Mouse (Mus musculus) retina, postnatal 1 day (tissue): ENCODE data around the gene Gm20388.
A peak's percentile ranks its signal among the peaks of the same experiment; 100 is the strongest.

ENCODE experiments used
- DNase-seq: peaks from one replicate; pipeline ENCODE4 v3.0.0-alpha.2; 2012

The Gm20388 gene

DNA sequence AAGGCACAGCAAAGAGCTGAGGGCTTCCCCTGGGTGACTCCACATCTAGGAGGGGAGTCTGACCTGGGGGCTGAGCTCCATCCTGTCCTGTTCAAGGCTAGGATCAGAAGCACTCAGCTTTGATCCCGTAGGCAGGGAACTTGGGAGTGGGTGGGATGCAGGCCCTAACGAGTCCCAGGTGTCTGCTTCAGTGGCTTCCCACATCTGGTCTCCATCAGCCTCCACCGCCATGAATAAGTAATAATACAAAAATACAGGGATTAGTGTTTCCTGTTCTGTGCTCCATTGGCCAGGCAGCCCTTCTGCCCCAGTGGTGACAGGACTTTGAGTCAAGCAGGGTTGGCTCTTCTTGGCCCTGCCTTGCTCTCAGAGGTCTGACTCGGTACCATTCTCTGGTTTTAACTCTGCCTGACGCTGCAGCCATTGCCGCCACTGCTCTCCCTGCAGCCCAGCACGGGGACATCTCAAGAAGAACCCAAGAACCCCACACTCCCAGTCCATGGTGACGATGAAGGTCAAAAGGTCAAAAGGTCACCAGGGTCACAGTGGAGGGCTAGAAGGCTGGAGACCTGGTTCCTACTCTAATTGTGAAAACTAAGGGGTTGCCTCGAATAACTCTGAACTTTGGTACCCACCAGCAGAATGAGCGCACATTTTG is 2747.6 kb downstream of the Gm20388 start:
- no peak for DNase-seq

DNA sequence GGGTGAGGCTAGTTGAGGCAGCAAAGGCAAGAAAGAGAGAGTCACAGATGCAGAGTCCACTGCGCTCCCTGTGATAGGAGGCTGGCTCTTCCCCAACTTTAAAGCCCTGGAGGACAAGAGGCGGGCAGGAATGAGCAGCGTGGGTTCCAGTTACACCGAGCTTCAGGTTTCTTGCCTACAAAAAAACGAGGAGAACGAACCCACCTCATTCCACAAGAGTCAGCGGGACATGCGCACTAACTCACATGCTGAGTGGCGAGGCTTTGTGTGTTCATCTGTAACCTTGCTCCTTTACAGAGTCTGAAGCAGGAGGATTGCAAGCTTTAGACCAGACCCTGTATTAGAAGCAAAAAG is 2748.1 kb downstream of the Gm20388 start:
- DNase-seq = no peak

DNA sequence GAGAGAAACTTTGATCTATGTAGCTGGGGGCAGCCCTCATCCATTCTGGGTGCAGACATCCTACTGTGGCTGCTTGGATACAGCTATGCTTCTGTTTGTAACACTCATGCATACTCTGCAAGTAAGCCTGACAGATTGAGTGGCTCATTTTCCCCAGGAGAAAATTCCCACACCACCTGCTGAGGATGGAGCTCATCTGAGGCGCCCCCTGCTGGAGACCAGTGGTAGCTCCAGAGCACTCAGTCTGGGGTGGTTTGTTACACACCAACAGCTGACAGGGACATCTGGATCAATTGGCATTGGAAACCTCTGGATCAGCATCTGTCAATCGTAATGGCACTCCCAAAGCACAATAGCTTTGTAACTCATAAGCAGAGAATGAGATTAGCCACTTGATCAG is 2749.4 kb downstream of the Gm20388 start:
- DNase-seq = no peak

DNA sequence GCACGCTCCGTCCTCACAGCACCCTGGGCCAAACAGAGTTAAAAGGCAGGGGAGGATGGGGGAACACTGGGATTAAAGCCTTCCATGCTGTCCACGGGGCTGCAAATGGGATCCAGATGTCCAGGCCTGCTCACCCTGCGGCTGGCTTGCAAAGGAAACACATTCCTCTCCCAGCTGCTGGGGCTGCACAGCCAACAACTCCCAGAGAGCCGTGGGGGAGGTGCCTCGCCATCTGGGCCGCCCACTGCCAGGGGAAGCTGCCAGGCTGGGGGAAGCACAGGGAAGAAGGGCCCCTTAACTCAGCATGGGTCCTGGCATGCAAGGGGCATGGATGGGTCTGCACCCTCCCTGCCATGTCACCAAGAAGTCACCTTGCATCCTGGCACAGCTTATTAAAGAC is 2750.5 kb downstream of the Gm20388 start:
- DNase-seq = peak; percentile 48

GRCm38 (mm10) chr8:122661894-122662293 is 2751.3 kb downstream of the Gm20388 start:
- no peak for DNase-seq

DNA sequence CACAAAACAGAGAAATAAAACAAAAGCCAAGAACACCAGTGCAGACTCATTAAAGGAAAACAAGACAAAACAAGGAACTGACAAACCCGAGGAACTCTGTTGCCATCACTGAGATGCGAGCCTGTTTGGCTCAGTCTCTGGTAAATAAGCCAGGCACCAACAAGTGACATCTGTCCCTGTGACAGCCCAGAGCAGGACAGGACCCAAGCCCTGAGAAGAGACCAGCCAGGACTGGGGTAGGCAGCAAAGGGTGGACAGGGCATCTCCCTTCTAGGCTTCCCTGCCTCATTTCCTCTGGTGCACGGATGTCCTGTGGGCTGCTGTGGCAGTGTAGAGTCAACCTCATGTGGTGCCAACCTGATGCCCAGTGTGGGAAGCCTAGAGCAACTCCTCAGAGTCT is 2752.5 kb downstream of the Gm20388 start:
- no peak for DNase-seq

GRCm38 (mm10) chr8:122663670-122664069 is 2753.0 kb downstream of the Gm20388 start:
- DNase-seq = no peak

DNA sequence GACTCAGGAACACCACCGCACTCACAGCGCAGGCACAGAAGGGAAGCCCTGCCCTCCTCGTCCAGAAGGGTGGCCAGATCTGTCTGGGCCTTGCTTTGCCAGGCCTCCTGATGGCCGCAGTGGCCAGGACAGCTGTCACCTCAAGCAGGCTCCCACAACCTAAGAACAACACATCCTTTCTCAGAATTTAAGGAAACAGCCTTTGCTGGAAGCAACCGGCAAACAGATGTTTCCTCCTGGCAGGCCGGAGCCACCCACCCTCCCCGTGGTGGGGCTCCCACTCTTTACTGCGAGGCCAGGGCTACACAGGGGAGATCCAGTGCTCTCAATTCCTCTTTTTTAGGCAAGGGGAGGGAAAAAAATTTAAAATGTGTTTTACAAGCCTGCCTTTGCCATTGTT is 2754.6 kb downstream of the Gm20388 start:
- peak; percentile 28 for DNase-seq

DNA sequence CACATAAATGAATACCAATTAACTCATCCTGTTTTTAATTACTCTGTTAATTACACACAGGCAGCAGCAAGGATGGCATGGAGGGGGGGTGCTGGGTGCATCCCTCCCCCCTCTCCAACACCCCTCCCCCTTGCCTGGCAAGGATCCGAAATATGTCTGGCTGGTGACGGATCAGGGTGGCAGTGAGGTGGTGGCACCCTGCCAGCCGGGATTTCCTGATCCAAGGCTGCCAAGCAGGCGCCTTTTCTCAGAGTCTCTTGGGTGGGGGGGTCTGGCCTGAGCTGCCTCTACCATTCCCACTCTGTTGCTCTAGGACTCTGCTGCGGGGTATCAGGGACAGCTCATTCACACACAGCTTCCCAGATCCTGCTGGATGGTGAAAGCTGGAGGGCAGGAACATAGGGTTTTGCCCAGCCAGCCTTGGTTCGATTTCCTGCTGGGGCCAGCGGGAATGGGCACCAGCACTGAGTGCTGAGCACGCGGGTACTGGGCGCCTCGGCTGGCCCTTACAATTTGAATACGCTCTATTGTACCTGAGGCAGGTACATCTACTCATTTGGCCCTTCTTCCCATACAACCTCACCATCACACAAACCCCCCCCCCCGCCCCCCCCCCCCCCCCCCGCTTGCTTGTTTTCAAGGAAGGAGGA is 2755.2 kb downstream of the Gm20388 start:
- peak; percentile 81 for DNase-seq

DNA sequence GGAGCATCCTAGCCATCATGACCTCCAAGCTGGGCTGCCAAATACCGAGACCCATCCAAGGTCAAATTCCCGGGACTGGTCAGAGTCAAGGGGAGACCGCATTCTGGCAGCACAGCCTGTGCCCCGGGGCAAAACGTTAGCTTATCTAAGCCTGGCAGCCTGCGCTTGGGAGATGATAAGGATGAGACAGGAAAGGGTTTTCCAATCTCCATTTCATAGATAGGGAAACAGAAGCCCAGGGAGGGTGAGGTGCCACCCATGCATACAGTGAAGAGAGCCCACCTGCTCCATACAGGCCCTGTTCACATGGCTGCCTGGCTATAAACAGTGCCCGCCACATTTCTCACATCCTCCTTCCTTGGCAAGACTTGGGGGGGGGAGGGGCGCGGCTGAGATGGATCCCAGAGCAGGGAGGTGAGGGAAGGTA is 2755.7 kb downstream of the Gm20388 start:
- DNase-seq = peak; percentile 46

DNA sequence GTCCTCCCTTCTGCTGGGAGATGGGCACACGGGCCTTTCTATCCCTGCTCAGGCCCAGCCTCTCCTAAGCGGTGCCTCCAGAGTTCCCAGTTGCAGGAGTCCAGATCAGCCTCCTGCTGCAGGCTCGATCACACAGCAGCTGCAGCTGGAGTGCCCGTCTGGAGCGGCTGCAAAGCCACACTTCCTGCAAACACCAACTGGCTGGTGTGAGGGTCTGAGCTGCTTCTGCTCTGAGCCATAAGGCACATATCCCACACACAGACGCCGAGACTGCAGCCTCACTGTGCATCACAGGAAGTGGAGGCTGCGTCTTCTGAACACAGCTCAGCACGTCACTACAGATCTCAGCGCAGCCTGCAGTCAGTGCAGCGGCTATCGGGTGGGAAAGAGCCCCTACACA is 2756.2 kb downstream of the Gm20388 start:
- DNase-seq = no peak

DNA sequence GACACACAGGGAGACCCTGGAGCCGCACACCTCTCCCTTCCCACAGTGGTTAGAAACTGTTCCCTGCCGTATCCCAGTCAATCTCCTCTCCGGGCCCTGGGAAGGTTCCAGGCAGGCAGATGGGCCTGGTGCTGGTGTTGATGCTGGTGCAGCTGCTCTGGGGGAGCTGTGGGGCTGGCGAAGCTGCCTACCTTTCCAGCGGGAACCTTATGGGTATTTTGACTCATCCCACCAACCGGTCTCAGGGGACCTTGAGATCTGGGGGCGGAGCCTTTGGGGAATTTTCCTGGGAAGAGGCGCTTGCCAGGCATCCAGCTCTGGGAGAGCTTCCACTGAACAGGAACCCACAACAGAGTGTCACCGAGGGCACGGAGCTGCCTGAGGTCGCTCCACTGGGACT is 2757.2 kb downstream of the Gm20388 start:
- no peak for DNase-seq

- DNase-seq = peak; percentile 24
These were observed 2758.7 kb downstream of the Gm20388 start for GRCm38 (mm10) chr8:122669370-122669769.

- no peak for DNase-seq
These were observed 2759.4 kb downstream of the Gm20388 start for GRCm38 (mm10) chr8:122670001-122670400.

GRCm38 (mm10) chr8:122670718-122671117 is 2760.1 kb downstream of the Gm20388 start:
- DNase-seq = no peak

GRCm38 (mm10) chr8:122671894-122672293 is 2761.3 kb downstream of the Gm20388 start:
- DNase-seq = no peak

DNA sequence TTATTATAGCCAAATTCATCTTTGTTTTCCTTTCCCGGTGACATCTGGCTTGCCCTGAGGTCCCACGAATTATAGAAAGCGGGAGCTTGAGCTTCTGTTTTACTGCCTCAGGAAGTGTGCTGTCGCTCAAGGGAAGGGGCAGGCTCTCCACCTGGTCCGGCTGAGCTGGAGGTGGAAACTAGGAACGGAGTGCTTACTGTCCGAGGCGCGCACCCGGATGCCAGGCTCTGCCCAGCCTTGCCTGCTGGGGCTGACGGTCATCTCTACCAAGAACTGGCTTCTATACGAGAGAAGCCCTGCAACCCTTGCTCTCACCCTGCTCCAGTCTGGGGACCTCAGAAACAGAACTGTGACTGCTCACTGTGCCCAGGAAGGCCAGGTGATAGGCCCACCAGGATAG is 2763.3 kb downstream of the Gm20388 start:
- no peak for DNase-seq

- DNase-seq = peak; percentile 37
These were observed 2764.4 kb downstream of the Gm20388 start for GRCm38 (mm10) chr8:122674999-122675398.

GRCm38 (mm10) chr8:122675596-122676420 is 2765.2 kb downstream of the Gm20388 start:
- DNase-seq = no peak

DNA sequence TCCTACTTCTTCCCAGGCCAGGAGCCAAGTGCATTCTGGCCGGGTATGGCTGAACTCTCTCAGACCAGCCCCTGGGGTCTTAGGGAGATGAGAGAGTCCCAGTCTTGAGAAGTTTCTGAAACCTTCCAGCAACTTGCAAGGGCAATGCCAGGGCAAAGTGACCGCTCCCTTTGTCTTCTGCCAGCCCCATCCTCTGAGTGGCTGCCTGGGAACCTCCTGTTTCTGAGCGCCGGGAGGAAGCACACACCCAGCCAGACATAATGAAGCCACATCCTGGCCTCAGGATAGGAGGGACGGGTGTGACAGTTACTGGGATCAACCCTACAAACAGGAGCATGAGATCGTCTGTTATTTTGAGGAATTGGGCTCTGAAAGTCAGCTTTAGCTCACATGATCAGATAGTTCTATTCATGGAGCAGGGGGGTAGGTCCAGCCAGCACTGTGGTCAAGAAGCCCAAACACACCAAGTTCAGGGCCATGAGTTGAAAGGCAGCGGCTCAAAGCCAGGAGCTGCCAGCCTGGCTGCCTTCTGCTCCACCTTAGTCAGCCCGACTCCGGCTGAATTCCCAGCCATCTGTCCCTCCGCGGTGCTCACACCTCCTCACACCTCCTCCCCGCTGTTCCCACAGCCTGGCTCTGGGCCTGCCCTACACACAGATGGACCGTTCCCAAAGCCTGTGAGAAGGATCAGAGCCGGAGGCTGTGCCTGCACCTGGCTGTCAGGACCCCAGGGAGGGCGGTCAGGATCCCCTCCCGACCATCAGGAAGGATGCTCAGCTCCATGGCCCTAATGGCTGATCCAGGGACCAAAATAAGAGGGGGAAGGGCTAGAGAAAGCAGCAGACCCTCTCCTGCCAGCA is 2766.2 kb downstream of the Gm20388 start:
- DNase-seq = peak; percentile 77

- DNase-seq = no peak
These were observed 2766.9 kb downstream of the Gm20388 start for GRCm38 (mm10) chr8:122677481-122678021.

GRCm38 (mm10) chr8:122678061-122678895 is 2767.6 kb downstream of the Gm20388 start:
- DNase-seq = peak; percentile 79
